Mouse (Mus musculus): Measurements from ENCODE around the gene Olfr749. TPM values are rescaled to one million over a fixed set of nuclear protein-coding genes. Genes with fewer than 3 reads are reported as not detected.

Olfr749 gene
- polyA plus RNA-seq (2012; rRNA removed), result not detected in 2 replicates

GRCm38 (mm10) chr14:50744994-50745393 lies at the start of gene Olfr749:
Gene Olfr749, minus strand, starts transcription at chr14:50745094.

DNA sequence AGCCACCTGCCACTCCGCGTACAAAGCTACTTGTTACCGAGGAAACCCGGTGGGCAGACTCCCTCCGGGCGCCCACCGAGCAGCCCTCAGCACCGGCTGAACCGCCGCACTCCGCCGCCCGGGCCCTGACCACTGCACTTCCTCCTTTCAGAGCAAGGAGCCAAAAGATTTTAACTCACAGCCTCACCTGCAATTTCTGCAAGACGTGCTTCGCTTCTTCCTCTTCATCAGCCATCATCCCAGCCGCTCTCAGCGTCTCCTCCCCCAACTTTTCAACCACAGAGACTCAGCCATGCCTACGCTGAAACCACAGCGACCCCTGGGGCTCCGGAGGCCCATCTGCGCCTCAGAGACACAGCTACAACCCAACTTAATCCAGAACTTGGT lies 40.4 kb upstream of the Olfr749 start, which contains the start of gene Ttc5:
Gene Ttc5 (minus strand): TSS at position 269 of the 387 bp plus-strand sequence.

DNA sequence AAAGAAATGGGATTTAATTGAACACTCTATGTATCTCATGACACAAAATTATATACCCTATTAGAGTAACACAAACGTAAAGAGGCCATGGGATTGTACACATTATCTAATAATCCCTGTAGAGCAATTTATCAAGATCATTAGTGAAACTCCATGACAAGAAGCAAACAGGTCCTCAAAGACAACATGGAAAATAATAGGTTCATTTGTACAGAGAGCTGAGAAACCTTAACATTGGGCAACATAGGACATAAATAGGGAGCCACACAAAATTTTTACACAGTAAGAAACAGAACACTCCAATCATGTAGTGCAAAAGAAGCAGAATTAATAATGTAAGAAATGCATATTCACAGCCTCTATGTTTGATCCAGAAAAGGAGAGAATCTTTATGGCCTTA lies 37.8 kb downstream of the Olfr749 start, which contains the start of gene Olfr748:
Gene Olfr748 (plus strand): TSS at position 301 of the 400 bp plus-strand sequence.

DNA sequence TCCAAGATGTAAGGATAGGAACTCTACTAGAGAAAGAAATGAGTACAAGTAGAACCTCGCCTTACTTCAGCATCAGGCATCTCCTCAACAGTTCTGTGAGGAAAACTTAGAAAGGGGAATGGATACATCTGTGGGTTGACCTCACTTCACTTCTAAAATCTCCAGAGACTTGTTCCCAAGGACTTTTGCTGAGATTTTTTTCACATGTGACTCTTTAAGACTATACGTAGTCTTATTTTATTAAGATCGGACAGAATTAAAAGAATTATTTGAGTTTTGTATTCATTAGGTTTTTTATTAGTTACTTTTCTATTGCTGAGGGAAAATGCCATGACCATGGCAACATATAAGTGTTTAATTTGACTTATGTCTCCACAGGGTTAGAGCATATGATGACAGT lies 51.8 kb downstream of the Olfr749 start, which contains the start of gene Olfr747:
Gene Olfr747 (minus strand): TSS at position 101 of the 400 bp plus-strand sequence.

Other genes with a start within 250 kb of the Olfr749 start
- gene Olfr742, start 241.5 kb downstream of the Olfr749 start, polyA plus RNA-seq (2012; rRNA removed), result not detected in 2 replicates
- not detected in 2 replicates for gene Olfr743, start 223.3 kb downstream of the Olfr749 start, polyA plus RNA-seq (2012; rRNA removed)
- not detected in 2 replicates for gene Olfr744, start 130.2 kb downstream of the Olfr749 start, polyA plus RNA-seq (2012; rRNA removed)
- not detected in 2 replicates for gene Olfr745, start 105.7 kb downstream of the Olfr749 start, polyA plus RNA-seq (2012; rRNA removed)
- not detected in 2 replicates for gene Olfr746, start 98.0 kb downstream of the Olfr749 start, polyA plus RNA-seq (2012; rRNA removed)
- not detected in 2 replicates for gene Olfr747, start 51.9 kb downstream of the Olfr749 start, polyA plus RNA-seq (2012; rRNA removed)
- gene Olfr748, start 37.7 kb downstream of the Olfr749 start, polyA plus RNA-seq (2012; rRNA removed), result not detected in 2 replicates
- gene Ttc5, start 40.4 kb upstream of the Olfr749 start, polyA plus RNA-seq (2012; rRNA removed), result 18.8 and 24.2 TPM in 2 replicates
- not detected in 2 replicates for gene Ccnb1ip1, start 62.6 kb upstream of the Olfr749 start, polyA plus RNA-seq (2012; rRNA removed)
- 8.2 and 10.7 TPM in 2 replicates for gene Parp2, start 62.7 kb upstream of the Olfr749 start, polyA plus RNA-seq (2012; rRNA removed)
- gene Tep1, start 125.5 kb upstream of the Olfr749 start, polyA plus RNA-seq (2012; rRNA removed), result 89.0 and 100 TPM in 2 replicates
- 0.62 TPM in 2 replicates for gene Klhl33, start 152.4 kb upstream of the Olfr749 start, polyA plus RNA-seq (2012; rRNA removed)
- gene Osgep, start 179.8 kb upstream of the Olfr749 start, polyA plus RNA-seq (2012; rRNA removed), result 105 and 129 TPM in 2 replicates
- gene Apex1, start 179.9 kb upstream of the Olfr749 start, polyA plus RNA-seq (2012; rRNA removed), result 15.1 and 17.7 TPM in 2 replicates
- 108 and 127 TPM in 2 replicates for gene Pip4p1, start 185.8 kb upstream of the Olfr749 start, polyA plus RNA-seq (2012; rRNA removed)
- 31.4 and 31.9 TPM in 2 replicates for gene Pnp, start 186.0 kb upstream of the Olfr749 start, polyA plus RNA-seq (2012; rRNA removed)
- gene Gm49342, start 199.4 kb upstream of the Olfr749 start, polyA plus RNA-seq (2012; rRNA removed), result 8.0 and 8.9 TPM in 2 replicates
- gene Pnp2, start 210.9 kb upstream of the Olfr749 start, polyA plus RNA-seq (2012; rRNA removed), result 6.9 and 7.1 TPM in 2 replicates

Data from colon, adult 2 months (tissue).